Mouse (Mus musculus): ENCODE measurements at regions not wholly inside any gene's neighbourhood (a gene's known extent, or its start where the extent isn't known, plus 50 kb on each side); places are given as distances from the start of the nearest gene placed in this dataset.

DNA sequence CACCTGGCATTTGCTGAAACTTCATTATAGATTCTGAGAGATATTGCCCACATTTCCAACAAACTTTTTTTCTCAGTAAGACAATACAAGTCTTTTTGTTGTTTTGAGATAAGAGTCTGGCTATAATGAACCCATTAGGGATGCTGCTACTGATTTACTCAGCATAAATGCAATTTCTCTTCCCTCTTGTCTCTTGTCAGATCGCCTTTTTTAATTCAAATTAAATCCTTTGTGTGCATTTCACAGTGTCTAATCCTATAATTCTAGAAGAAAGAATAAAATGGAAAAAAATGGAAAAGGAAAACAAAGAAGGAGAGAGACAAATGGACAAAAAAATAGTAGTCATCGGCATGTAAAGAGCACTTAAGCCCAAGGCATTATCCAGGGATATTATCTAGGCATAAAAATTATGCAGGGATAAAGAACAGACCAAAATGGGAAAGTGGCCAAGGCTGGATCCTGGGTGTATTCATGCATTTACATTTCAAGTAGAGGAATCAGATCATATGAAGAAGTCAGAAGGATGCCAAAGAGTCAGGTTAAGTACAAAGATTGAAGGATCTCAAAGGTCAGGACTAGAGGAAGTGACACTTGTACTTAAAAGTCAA lies 1033.4 kb downstream of the Grm8 start:
- no peaks in the 10 kb centered on the region; the same call in 1 of the 2 replicates for H3K4me1 ChIP-seq (ENCODE audit: control insufficient read depth, insufficient read depth, low read length)
- peak; percentile 48 for DNase-seq

More for the DNA sequence above, 1033.4 kb downstream of the Grm8 start:
- WGBS = 20% methylated on average over 2 of the region's 2 CpGs
- Histone ChIP-seq H3K27me3 (ENCODE audit: control insufficient read depth, insufficient read depth, low read length) (no peaks in the 10 kb centered on the region), H3K36me3 (ENCODE audit: control insufficient read depth, insufficient read depth, low read length) (no peaks in the 10 kb centered on the region), H3K4me2 (ENCODE audit: low read length) (no peak overlapping the region), H3K9me3 (ENCODE audit: control insufficient read depth, low read length) (no peaks in the 10 kb centered on the region), H3K4me3 (replicated peaks; ENCODE audit: low read depth, low read length) (no peak overlapping the region), H3K27ac (replicated peaks; ENCODE audit: low read depth, low read length) (no peak overlapping the region), H3K9ac (replicated peaks; ENCODE audit: low read length) (no peak overlapping the region)
- ATAC-seq (ENCODE audit: low FRiP score, low TSS enrichment) = no peak

Measured in midbrain, embryonic 14.5 days (tissue).